Mouse (Mus musculus) spleen, adult 2 months (tissue): Measurements from ENCODE around the gene Sncg.

Experiments
- CTCF ChIP-seq: fragments of 200-500 bp; IDR thresholded peaks from 2 replicates; pipeline ENCODE4 v1.5.1; 2011; ENCODE audit warnings: mild to moderate bottlenecking, inconsistent platforms; ENCODE audit not compliant: insufficient read depth, insufficient read length, insufficient replicate concordance; ENCODE audit errors: extremely low read depth
- POLR2A ChIP-seq: fragments of 200-500 bp; IDR thresholded peaks from 2 replicates; pipeline ENCODE4 v1.6.1; 2011; ENCODE audit warnings: low read depth, low read length, inconsistent platforms

GRCm38 (mm10) chr14:34401135-34401534 lies 26.5 kb upstream of the Sncg start:
- TF ChIP-seq CTCF (peak; percentile 99; the same call in 1 of the 2 replicates), POLR2A (no peak)
